Mouse (Mus musculus): ENCODE results near the gene Herc2.
"Not testable (repeated sequence)": the region's sequence is repeated elsewhere in the genome, so short reads cannot be mapped to it uniquely, and the experiment has no call there.

Gene Herc2

GRCm38 (mm10) chr7:56049831-56050321 lies at the start of gene Herc2:
Herc2 (plus strand) TSS chr7:56050196.
- peak; percentile 90 for DNase-seq (ENCODE audit: extremely low read depth, low read depth, low spot score)

- DNase-seq (ENCODE audit: extremely low read depth, low read depth, low spot score) = no peak
Measured at GRCm38 (mm10) chr7:56010318-56011017, 39.5 kb upstream of the Herc2 start.

DNA sequence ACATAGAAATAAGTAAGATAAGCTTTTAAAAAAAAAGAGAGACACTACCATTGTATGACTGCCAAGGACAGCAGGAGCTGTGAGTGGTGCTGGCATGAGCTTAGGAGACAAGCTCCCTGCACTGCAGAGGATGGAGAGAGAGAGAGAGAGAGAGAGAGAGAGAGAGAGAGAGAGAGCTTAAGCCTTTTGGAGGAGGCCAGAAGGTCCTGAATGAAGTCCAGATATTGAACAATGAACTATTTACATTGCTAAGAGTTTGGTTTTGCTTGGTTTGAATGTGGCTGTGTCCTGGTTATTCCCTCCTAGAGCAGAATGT lies 39.0 kb upstream of the Herc2 start:
- DNase-seq (ENCODE audit: extremely low read depth, low read depth, low spot score) = no peak

DNA sequence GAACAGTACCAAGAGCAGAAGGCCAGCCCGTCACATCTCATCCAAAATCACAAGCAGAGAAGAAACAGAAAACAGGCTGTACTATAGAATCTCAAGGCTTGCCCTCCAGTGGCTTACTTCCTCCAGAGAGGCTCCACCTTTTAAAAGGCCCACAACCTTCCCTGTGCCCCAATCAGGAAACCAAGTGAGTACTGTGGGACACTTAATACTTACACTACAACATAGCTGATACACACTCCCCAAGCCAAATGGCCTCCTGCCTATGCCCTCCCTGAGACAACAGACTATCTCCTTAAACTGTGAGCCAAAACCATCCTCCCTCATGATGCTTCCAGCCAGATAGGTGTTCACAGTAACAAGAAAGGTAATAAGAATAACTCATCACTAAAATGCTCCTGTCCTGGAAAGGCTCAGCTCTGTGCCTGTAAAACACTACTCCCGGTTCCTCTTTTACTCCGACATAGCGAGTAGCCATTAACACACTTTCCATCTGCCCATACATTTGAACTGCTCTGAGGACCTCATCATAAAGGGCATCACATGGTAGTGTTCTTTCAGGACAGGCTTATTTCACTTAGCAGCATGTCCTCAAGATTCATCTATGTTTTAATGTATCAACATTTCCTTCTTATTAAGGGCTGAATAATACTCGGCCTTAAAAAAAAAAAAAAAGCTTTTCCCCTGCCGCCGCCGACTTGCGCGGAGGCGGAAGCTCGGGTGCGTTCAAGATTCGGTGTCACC lies 36.6 kb upstream of the Herc2 start:
- no peak for DNase-seq (ENCODE audit: extremely low read depth, low read depth, low spot score)

DNA sequence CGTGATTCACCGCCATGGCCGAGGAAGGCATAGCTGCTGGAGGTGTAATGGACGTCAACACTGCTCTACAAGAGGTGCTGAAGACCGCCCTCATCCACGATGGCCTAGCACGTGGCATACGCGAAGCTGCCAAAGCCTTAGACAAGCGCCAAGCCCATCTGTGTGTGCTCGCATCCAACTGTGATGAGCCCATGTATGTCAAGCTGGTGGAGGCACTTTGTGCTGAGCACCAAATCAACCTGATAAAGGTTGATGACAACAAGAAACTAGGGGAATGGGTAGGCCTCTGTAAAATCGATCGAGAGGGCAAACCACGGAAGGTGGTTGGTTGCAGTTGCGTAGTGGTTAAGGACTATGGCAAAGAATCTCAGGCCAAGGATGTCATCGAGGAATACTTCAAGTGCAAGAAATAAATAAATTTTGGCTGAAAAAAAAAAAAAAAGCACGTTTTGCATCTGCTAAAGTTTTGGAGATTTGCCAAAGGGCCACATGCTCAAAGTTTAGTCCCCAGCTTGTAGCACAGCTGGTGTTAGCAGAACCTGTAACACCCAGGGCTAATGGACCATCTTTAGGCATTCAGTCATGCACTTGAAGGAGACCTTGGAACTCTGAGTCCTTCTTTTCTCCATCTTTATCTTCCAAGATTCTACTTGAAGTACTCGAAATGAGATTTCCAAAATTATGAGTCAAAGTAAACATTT lies 35.8 kb upstream of the Herc2 start:
- DNase-seq (ENCODE audit: extremely low read depth, low read depth, low spot score) = not testable (repeated sequence)

DNA sequence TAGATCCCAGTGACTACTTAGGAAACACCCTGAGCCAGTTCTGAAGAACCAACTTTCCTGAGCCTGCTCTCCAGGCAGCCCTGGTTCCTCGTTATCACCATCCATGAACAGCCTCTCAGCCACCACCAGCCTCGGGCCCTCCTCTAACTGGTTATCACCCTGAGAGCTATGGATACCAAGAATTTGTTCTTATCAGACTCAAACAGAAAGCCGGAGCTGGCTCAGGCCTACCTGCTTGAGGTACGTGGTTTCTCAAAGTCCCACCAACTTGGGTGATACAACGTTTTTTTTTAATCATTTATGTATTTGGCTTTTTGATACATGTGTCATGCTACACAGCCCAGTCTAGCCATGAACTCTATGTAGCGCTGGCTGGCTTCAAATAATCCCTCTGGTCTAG lies 34.8 kb upstream of the Herc2 start:
- no peak for DNase-seq (ENCODE audit: extremely low read depth, low read depth, low spot score)

DNA sequence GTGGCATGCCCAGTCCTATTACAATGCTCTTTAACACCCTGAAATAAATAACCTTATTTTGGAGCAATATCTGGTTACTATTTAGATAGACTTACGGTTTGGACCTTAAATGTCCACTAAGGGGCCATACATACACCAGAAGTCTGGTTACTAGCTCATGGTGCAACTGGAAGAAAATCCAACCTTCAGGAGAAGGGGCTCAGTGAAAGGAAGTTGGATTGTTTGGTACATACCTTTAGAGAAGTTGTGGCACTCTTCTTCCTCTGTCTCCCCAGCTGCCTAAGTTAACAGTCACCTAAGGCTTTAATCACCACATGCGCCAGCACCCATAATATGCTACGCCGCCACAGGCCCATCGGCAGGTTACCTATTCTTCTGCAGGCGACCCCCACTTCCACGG lies 34.2 kb upstream of the Herc2 start:
- no peak for DNase-seq (ENCODE audit: extremely low read depth, low read depth, low spot score)

GRCm38 (mm10) chr7:56017761-56018160 lies 32.2 kb upstream of the Herc2 start:
- DNase-seq (ENCODE audit: extremely low read depth, low read depth, low spot score) = no peak

DNA sequence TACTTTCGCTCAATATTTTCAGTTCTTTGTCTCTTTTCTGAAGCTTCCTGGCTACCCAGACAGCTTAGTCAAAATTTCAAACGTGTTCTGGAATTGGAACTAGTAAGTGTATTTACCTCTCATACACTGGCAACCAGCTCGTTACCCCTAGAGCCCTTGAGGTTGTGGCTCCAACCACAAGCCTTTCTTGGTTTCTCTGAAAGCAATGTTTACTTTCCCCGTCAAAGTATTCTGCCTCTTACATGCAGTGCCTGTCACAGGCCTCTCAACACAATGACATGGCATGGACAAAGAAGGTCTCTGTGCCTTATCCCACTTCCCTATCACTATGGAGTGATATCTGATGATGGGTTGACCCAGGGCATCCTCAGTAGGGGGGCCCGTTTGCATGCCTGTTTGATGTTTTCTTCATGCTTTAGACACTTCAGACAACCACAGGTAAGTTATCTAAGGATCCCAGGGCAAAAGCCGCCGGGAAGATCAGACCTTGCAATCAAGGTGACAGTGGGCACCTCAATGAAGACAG lies 31.5 kb upstream of the Herc2 start:
- no peak for DNase-seq (ENCODE audit: extremely low read depth, low read depth, low spot score)

- DNase-seq (ENCODE audit: extremely low read depth, low read depth, low spot score) = no peak
Measured at GRCm38 (mm10) chr7:56018972-56019929, 30.7 kb upstream of the Herc2 start.

DNA sequence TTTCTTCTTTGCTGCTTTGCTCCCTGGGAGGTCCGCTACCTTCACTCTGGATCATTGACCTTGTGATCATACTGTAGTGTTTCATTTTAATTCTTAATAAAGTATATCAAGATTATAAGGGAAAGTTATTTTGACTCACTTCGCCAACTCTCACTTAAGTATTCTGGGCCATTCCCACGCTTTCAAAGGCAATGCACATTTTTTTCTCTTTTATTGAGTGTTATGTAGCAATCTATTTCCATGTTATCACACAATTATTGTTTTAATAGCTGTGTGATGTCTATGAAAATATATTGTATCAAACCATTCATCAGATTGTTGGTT lies 30.1 kb upstream of the Herc2 start, which contains the start of gene Nipa1:
Gene Nipa1, minus strand, starts transcription at position 25 of the 324 bp plus-strand sequence.
- no peak for DNase-seq (ENCODE audit: extremely low read depth, low read depth, low spot score)

DNA sequence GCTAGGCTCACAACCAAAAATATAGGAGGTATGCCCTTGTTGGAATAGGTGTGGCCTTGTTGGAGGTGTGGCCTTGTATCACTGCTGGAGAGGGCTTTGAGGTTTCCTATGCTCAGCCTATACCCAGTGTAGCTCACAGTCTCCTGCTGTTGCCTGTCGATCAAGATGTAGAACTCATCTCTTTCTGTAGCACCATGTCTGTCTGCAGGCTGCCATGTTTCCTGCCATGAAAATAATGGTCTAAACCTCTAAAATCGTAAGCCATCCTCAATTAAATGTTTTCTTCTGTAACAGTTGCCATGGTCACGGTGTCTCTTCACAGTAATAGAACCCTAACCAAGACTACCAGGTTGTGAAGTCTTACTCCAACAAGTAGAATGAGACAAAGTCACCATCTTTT lies 26.4 kb upstream of the Herc2 start:
- no peak for DNase-seq (ENCODE audit: extremely low read depth, low read depth, low spot score)

DNA sequence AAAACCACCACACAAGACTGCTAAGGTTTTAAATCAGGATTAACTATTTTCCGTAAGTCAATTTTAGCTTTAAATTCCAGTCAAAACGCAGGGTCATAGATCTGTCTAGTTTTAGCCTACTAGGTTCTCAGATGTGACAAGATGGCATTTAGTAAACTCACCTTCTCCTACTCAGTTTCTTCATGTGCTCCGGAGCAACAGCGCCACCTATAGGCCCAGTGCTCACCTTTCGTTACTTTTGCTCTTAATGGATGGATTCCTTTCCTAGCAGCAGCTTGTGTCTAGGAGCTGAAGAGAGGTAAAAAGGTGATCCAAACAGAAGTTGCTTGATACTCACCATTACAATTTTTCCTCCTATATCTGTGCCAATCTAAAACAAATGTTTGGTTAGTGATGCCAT lies 7.6 kb upstream of the Herc2 start:
- no peak for DNase-seq (ENCODE audit: extremely low read depth, low read depth, low spot score)

- DNase-seq (ENCODE audit: extremely low read depth, low read depth, low spot score) = no peak
Measured at GRCm38 (mm10) chr7:56043577-56044266, 6.3 kb upstream of the Herc2 start.

- no peak for DNase-seq (ENCODE audit: extremely low read depth, low read depth, low spot score)
Measured at GRCm38 (mm10) chr7:56044267-56044629, 5.7 kb upstream of the Herc2 start.

DNA sequence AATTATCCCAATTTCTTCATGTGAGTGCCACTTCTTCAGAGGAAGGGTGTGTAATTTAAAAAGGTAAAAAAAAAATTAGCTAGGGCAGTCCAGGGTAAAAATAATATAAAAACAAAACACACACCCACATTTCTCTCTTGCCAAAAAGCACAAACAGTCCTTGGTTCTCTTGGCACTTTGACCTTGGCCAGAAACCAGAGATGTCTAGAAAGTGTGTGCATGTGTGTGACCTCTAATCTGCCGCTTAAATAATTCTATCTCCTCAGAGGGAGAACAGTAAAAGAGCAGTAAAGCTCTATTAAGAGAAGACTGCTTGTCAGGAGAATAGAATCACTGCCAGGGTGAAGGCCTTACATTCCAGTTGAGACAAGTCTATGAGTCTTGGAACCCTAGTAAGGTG lies 2.8 kb upstream of the Herc2 start:
- no peak for DNase-seq (ENCODE audit: extremely low read depth, low read depth, low spot score)

DNA sequence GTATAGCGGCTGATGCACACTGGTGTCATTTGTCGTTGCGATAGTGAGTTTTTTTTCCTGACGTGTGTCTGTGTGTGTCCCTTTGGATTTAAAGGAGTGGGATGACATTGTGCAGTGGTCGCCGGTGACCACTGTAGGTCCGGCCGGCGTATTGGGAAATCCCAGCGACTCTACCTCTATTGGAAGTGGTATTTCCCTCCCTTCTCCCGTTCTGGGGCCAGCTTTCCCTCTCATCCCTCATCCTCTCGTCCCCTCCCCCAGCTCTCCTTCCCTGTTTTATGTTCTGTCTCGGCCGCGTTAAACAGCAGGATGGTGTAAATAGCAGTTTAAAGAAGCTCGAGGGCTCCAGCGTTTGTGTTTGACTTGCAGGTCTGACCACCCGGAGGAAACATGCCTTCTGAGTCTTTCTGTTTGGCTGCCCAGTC lies 503 bp downstream of the Herc2 start:
- DNase-seq (ENCODE audit: extremely low read depth, low read depth, low spot score) = no peak

DNA sequence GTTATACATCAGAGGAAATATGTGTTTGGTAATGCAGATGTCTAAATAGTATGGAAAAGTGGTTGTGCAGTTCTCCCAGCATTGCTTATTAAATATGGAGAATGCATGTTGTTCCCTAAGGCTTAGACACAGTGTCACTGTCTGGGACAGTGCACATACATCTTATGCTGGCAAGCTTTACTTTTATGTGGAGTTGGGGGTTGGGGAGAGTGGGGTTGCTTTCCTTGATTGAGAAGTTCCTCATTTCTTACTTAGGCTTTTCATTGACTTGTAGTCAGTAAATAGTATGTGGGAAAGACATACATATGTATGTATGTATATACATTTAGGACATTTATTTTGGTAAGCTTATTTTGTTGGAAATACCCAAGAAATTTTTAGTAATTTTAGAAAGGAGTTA lies 3.0 kb downstream of the Herc2 start:
- DNase-seq (ENCODE audit: extremely low read depth, low read depth, low spot score) = no peak

DNA sequence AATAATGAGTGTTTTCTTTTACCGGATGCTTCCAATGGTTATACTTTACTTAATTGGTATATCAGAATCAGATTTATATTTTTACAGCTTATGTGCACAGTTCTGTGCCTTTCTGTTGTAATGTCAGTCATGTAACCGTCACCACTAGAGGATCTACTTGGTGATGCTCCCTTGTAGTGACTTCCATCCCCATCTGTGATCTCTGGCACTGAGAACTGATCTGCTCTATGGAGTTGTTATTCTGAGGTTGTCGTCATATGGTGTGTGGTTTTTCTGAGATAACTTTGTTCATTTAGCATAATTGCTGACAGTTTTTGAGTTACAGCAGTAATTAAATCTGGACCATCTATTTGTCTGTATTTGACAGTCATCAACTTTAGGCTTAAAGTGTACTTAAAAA lies 5.3 kb downstream of the Herc2 start:
- no peak for DNase-seq (ENCODE audit: extremely low read depth, low read depth, low spot score)

DNA sequence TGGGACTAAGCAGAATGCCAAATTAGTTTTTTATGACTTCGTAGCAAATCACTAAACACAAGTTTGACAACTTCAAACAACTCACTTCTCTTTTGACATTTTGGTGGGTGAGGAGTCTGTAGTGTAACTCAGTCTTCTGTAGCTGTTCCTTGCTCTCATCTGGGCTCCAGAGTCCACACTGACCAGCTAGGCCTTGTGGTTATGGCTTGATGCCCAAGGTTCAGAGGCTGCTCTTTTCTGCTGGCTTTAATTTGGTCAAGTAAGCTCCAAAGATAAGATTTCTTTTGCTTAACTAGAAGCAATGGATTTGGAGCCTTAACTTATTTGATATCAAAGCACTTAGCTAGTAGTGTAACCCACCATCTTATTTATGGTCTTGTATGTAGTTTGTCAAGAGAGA lies 14.9 kb downstream of the Herc2 start:
- no peak for DNase-seq (ENCODE audit: extremely low read depth, low read depth, low spot score)
